Mouse (Mus musculus) cerebellum, postnatal 36 days (tissue): ENCODE results near the gene Ugt1a6a.

ENCODE experiments used
- DNase-seq, 2 experiments: peaks; one replicate each; pipeline ENCODE4 v3.0.0; 2021 to 2022; ENCODE audit warnings: mixed read lengths in 2 of 2

Ugt1a6a gene

DNA sequence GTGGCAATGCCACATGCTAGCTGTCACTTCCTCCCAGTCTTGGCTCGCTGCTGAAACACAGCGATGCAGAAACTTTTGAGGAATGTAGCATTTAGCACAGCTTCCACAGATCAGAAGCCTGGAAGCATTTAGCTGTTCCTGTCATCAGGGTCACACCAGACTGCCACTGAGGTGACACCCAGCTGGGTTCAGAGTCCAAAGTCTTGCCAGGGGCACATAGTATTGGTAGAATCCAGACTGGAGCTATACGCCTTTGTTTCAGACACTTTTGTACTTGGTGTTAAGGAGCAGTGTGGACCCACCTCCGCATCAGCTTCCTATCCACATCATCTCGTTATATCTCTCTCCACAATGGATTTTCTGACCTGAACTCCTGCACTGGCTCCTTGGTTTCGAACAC lies 118.9 kb downstream of the Ugt1a6a start:
- no peak for DNase-seq

GRCm38 (mm10) chr1:88254793-88255465 lies 120.3 kb downstream of the Ugt1a6a start:
- no peak for DNase-seq

DNA sequence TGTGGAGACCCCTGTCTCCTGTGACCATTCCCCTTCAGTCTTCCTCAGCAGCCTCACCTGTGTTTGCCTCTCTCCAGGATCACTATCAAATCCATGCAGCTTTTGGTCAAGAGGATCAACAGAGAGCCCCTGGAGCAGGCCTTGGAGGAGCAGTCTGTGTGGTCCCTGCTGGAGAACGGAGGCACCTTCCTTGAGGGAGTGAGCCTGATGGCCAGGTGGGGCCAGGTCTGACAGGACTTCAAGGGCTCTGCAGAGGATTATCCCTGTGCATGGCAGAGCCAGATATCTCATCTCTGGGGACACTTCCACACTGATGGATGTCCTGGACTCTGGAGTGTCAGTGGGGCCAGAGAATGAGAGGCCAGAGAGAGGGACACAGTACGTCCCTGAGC lies 120.9 kb downstream of the Ugt1a6a start:
- no peak for DNase-seq

GRCm38 (mm10) chr1:88255989-88256754 lies 121.6 kb downstream of the Ugt1a6a start:
- peak in 1 of 2 experiments; percentile 51 for DNase-seq

DNA sequence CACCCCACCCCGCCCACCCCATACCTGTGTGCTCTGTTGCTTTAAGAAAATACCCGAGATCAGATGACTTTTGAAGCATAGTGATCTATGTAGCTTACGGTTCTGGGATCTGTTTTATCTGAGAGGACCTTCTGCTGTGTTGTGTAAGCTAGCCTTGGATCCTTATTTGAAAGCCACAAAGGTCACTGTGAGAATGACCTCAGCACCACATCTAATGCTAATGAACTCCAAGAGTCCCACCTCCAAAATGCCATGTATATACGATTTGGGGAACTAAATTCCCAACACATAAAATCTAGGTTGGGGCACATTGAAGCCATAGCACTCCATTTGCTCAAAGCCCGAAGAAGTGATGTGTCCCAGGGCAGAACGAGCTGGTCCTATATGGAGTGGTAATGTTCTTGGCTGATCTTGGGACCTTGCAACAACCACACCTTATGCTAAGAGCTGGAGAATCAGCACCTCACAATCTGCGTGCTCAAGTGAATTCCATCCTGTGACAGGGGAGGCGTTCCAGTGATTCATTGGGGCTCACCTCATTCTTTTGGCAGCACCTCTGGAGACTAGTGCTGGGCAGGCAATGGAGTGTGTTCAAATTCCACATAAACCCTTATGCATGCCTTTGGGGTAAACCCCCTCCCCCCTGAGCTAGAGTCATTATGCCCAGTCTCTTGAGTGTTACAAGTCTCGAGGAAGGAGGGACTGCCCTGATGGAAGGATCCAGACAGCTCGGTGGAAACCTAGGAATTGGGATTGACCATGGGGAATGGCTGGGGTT lies 122.5 kb downstream of the Ugt1a6a start:
- no peak for DNase-seq

DNA sequence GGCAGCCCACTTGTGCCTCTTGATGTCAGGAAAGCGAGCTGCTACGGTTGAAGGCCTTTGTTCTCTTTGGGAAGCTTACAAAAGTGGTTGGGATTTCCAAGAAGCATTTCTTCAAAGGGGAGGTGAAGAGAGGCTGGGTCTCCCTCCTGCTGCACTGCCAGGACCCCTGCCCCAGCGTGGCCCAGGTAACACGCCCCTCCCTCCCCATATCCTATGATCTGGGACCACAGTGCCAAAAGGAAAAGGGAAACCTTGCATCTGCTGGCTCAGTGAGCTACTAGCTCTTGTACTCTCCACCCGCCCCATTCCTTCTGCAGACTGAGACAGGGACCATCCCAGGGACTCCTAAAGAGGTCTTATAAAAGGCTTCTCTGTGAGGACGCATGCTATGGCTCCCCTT lies 123.1 kb downstream of the Ugt1a6a start:
- DNase-seq: no peak

GRCm38 (mm10) chr1:88258361-88258760 lies 123.8 kb downstream of the Ugt1a6a start:
- no peak for DNase-seq

DNA sequence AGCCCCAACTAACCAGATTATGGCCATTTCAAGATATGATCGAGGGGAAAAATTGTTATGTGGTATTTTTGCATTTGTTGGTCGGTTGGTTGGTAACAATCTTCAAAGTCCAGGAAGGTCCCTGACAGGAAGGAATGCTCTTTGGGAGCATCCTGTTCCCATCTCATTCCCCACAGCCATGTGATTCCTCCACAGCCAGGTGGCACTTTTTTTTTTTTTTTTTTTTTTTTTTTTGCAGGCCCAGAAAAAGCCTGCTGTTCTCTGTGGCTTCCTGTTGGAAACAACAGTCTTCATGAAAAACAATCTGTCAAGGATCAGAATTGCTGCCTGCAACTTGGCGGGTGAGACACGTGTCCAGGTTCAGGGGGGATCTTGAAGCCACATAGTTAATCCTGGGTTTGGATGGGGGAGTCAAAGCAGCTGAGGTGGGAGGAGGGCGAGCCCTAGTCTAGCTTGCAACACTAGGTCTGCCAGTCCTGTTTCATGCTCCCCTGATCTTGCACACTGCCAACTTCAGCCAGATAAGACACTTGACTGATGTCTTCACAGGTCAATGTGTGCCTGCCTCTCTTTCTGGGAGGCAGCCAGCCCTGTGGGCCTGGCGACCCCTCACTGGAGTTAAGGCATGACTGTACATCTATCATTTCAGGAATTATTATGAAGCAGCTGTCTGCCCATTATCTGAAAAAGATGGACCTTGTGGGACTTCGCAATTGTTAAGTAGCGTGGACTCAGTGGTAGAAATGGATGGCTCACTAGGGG lies 124.5 kb downstream of the Ugt1a6a start:
- no peak for DNase-seq

DNA sequence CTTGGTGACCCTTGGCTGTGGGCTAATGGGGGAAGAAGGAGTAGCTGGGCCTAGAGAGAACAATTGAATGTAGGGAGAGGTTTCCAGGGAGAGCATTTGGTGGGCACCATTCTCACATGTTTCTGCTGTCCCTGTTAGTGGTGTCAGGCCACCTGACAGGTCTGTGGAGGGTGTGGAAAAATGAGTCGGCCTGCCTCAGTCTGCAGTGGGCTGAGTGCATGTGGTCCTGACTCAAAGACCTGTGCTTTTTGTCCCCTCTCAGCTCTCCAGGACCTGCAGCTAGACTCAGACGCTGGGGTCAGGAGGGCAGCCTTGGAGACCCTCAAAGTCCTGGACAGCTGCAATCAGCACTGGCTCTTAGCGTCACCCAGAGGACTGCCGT lies 125.0 kb downstream of the Ugt1a6a start:
- no peak for DNase-seq

- DNase-seq: no peak
Observed at GRCm38 (mm10) chr1:88260114-88260513, 125.5 kb downstream of the Ugt1a6a start.

GRCm38 (mm10) chr1:88260604-88261377 lies 126.2 kb downstream of the Ugt1a6a start:
- DNase-seq: no peak

DNA sequence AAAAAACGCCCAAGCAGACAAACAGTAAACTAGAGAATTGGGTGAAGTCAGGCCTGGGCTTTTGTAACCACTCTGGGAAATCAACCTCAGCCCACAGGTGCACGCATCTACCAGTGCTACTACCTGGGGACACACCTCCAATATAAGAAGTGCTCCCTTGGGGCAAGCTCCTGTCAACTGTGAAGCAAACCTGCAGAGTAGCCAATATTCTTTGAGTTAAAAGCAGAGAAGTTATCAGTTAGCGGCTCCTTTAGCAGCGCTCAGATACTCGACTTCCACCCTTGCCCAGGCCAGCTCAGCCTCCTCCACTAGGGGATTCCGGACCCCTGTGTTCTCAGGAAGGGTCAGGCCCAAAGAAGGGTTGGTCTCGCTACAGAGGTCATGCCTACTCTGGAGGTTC lies 127.1 kb downstream of the Ugt1a6a start:
- DNase-seq: no peak

- no peak for DNase-seq
Observed at GRCm38 (mm10) chr1:88262255-88262654, 127.6 kb downstream of the Ugt1a6a start.

DNA sequence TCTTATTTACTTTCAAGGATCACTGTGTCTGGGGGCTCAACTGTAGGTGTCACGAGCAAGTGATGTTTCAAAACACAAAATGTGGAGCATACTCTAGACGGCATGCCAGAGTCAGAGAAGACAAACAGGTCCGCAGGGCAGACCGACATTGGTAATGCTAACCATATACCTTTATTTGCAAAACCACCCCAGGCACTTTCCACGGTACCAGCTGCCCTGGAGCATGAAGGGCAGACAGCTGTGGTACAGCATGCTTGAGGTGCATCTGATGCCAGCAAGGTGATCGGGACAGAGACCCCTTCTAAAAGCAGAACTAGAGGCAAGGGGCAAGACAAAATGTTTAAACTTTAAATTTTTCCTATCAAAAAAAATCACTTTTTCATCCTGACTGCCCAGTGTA lies 128.4 kb downstream of the Ugt1a6a start:
- no peak for DNase-seq

- no peak for DNase-seq
Observed at GRCm38 (mm10) chr1:88263778-88264177, 129.2 kb downstream of the Ugt1a6a start.

DNA sequence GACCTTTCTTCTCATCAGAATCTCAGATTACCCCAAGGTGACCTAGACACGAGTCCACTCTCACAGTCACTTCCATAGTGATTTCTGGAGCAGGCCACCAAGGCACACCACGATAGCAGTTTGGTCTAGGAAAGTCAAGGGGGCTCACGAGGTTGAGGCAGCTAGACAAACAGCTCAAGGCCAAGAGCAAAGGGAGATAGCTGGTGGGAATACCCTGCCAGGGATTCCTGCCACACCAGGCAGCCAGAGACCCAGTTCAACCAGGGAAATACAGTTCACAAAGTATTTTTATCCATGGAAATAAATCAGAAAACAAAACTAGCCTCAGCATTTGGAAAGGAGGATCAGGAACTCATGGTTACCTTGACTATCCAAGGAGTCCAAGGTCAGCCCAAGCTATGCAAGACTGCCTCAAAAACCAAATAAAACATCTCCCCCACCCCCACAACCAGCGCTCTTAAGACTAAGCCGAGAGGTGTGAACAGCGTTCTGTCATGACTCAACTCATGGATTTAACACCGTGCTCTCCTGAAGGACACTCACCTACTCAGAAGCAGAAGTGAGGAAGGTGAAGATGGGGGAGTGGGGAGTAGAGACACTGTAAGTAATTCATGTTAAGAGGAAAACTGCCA lies 129.7 kb downstream of the Ugt1a6a start:
- no peak for DNase-seq

DNA sequence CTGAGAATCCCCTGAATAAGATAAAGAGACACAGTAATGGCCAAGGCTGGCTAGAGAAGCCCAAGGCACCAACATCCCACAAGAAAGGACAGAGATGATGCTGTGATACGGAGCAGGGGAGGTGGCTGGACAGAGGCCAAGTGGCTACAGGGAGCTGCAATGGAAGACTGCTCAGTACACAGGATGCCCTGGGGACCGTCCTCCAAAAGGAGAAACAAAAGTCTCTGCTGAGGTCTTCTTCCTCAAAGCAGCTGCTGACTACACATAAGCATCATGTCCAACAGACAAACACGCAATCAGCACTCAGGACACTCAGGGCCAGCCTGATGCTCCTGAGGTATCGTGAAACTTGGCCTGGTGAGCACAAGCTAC lies 130.2 kb downstream of the Ugt1a6a start:
- no peak for DNase-seq

DNA sequence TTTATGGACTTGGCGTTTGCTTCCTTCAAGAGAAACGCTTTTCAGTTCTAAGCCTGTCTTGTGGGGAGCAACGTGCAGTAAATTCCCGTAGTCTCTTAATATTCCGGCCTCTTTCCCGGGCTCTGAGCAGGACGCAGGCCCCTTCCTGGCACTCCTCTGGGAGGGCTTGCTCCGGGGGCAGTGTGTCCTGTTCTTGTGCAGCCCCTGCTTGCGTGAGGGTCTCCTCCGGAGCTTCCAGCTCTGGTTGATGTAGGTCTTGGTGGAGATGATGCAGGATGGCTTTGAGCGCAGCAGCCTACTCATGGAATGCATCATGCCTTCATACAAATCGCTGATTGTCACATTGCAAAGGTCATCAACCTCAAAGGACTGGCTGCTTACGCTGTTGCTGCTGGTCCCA lies 131.5 kb downstream of the Ugt1a6a start:
- no peak for DNase-seq

- no peak for DNase-seq
Observed at GRCm38 (mm10) chr1:88267489-88267888, 132.9 kb downstream of the Ugt1a6a start.

GRCm38 (mm10) chr1:88268070-88268469 lies 133.5 kb downstream of the Ugt1a6a start:
- no peak for DNase-seq
